Mouse (Mus musculus): Measurements from ENCODE around the gene Bola1. TPM values are rescaled to one million over a fixed set of nuclear protein-coding genes. Genes with fewer than 3 reads are reported as not detected.
"Not testable (repeated sequence)": the region's sequence is repeated elsewhere in the genome, so short reads cannot be mapped to it uniquely, and the experiment has no call there.

The Bola1 gene
- total RNA-seq, 1 experiment from 2014 or later: 6.9 TPM

GRCm38 (mm10) chr3:96195616-96196313, 23.7 kb downstream of the Bola1 start:
- no peak for ATAC-seq (replicated peaks; ENCODE audit: insufficient number of reproducible peaks, low FRiP score, low TSS enrichment, poor library complexity, severe bottlenecking)

GRCm38 (mm10) chr3:96194966-96195365, 24.5 kb downstream of the Bola1 start:
- no peak for ATAC-seq (replicated peaks; ENCODE audit: insufficient number of reproducible peaks, low FRiP score, low TSS enrichment, poor library complexity, severe bottlenecking)

- ATAC-seq (replicated peaks; ENCODE audit: insufficient number of reproducible peaks, low FRiP score, low TSS enrichment, poor library complexity, severe bottlenecking): no peak
These were observed 26.5 kb downstream of the Bola1 start for GRCm38 (mm10) chr3:96192977-96193376.

GRCm38 (mm10) chr3:96182382-96182776, 37.1 kb downstream of the Bola1 start:
- no peak for ATAC-seq (replicated peaks; ENCODE audit: insufficient number of reproducible peaks, low FRiP score, low TSS enrichment, poor library complexity, severe bottlenecking)

- ATAC-seq (replicated peaks; ENCODE audit: insufficient number of reproducible peaks, low FRiP score, low TSS enrichment, poor library complexity, severe bottlenecking): no peak
These were observed 37.8 kb downstream of the Bola1 start for GRCm38 (mm10) chr3:96181510-96182381.

- no peak; the same call in 1 of the 2 replicates for ATAC-seq (replicated peaks; ENCODE audit: insufficient number of reproducible peaks, low FRiP score, low TSS enrichment, poor library complexity, severe bottlenecking)
These were observed 38.6 kb downstream of the Bola1 start, which contains the start of gene Sv2a for GRCm38 (mm10) chr3:96180727-96181477. Gene Sv2a (plus strand): TSS chr3:96181151.

- no peak for ATAC-seq (replicated peaks; ENCODE audit: insufficient number of reproducible peaks, low FRiP score, low TSS enrichment, poor library complexity, severe bottlenecking)
These were observed 40.0 kb downstream of the Bola1 start for GRCm38 (mm10) chr3:96179531-96179930.

GRCm38 (mm10) chr3:96178902-96179301, 40.6 kb downstream of the Bola1 start:
- no peak for ATAC-seq (replicated peaks; ENCODE audit: insufficient number of reproducible peaks, low FRiP score, low TSS enrichment, poor library complexity, severe bottlenecking)

- ATAC-seq (replicated peaks; ENCODE audit: insufficient number of reproducible peaks, low FRiP score, low TSS enrichment, poor library complexity, severe bottlenecking): no peak
These were observed 41.1 kb downstream of the Bola1 start for GRCm38 (mm10) chr3:96178427-96178826.

GRCm38 (mm10) chr3:96175251-96175650, 44.3 kb downstream of the Bola1 start:
- ATAC-seq (replicated peaks; ENCODE audit: insufficient number of reproducible peaks, low FRiP score, low TSS enrichment, poor library complexity, severe bottlenecking): no peak

- ATAC-seq (replicated peaks; ENCODE audit: insufficient number of reproducible peaks, low FRiP score, low TSS enrichment, poor library complexity, severe bottlenecking): not testable (repeated sequence)
These were observed 45.5 kb downstream of the Bola1 start for GRCm38 (mm10) chr3:96174042-96174441.

- no peak for ATAC-seq (replicated peaks; ENCODE audit: insufficient number of reproducible peaks, low FRiP score, low TSS enrichment, poor library complexity, severe bottlenecking)
These were observed 46.3 kb downstream of the Bola1 start for GRCm38 (mm10) chr3:96173185-96173584.

- ATAC-seq (replicated peaks; ENCODE audit: insufficient number of reproducible peaks, low FRiP score, low TSS enrichment, poor library complexity, severe bottlenecking): peak; percentile 88
These were observed 47.0 kb downstream of the Bola1 start, which contains the start of gene Sf3b4 for GRCm38 (mm10) chr3:96172197-96173178. Gene Sf3b4 (plus strand): TSS chr3:96172332.

GRCm38 (mm10) chr3:96171583-96172196, 47.8 kb downstream of the Bola1 start:
- no peak for ATAC-seq (replicated peaks; ENCODE audit: insufficient number of reproducible peaks, low FRiP score, low TSS enrichment, poor library complexity, severe bottlenecking)

- ATAC-seq (replicated peaks; ENCODE audit: insufficient number of reproducible peaks, low FRiP score, low TSS enrichment, poor library complexity, severe bottlenecking): no peak
These were observed 48.4 kb downstream of the Bola1 start for GRCm38 (mm10) chr3:96170976-96171545.

- ATAC-seq (replicated peaks; ENCODE audit: insufficient number of reproducible peaks, low FRiP score, low TSS enrichment, poor library complexity, severe bottlenecking): no peak
These were observed 49.2 kb downstream of the Bola1 start for GRCm38 (mm10) chr3:96170276-96170675.

- ATAC-seq (replicated peaks; ENCODE audit: insufficient number of reproducible peaks, low FRiP score, low TSS enrichment, poor library complexity, severe bottlenecking): no peak
These were observed 50.9 kb downstream of the Bola1 start for GRCm38 (mm10) chr3:96168466-96169158.

All from monocyte, adult 5-6 weeks (primary cell).